Mouse (Mus musculus): ENCODE measurements around the gene Dpep3.

The Dpep3 gene

DNA sequence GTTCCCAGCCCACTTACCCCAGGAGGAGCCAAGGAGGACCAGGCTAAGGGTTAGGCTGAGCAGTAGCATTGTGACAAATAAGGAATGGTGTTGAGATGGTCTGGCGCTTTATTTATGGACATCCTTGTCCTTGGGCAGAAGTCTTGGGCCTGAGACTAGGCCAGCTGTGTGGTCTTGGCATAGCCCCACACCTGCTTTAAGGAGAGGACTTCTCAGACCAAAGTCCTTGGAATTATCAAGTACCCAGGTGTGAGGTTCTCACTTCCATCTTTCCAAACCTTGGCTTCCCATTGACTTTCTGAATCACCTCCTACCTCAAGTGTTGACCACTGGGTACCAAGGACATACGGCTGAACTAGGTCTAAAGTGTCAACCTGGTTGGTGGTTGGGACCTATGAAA, 45.5 kb downstream of the Dpep3 start, which contains the start of gene Ctrl:
Ctrl (minus strand) TSS at position 101 of the 400 bp plus-strand sequence.
- no peak for DNase-seq

- no peak for DNase-seq
These were observed 46.7 kb downstream of the Dpep3 start for GRCm38 (mm10) chr8:105932525-105932924.

DNA sequence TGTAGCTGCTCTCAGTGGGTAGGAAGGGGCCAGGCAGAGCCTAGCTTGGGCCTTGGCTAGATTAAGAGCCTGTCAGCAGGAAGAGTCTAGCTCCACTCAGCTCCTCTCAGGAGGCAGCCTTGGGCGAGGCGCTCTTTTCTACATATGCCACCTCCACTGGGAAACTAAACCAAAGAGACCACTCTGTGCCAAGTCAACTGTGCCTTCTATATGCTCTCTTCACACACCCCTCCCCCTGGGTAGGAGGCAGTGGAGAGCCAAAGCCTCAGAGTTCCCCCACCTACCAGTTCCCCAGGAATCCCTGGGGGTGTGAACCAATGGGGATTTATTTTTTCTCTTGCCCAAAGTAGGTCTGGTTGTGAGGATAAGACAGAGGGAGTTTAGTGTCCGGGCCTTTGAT, 48.0 kb downstream of the Dpep3 start:
- DNase-seq = no peak

- peak; percentile 84 for DNase-seq
These were observed 48.6 kb downstream of the Dpep3 start for GRCm38 (mm10) chr8:105930602-105931001.

DNA sequence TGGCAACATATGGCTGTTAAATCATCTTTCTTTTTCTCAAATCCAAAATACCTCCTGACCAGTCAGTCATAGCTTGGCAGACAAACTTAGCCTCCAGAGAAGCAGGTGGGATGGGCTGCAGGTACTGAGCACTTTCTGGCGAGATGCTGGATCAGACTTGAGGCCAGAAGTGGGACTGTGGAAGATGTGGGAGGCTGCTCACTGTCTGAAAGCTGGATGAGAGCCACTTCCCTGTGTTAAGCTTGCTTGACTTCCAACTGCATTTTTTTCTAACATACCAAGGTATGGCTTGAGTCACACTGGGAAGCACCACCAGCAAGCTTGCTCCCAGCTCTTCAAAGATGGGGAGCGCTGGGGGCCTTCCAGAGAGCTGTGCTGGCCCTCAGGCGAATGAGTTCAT, 54.1 kb downstream of the Dpep3 start:
- DNase-seq = no peak

Data from lung, postnatal 36 days (tissue).